ENCODE assay signal across 8 mouse cellular contexts in genomic region chr15:80091121-80091955, GRCm38 (mm10). TPM values are rescaled to one million over a fixed set of nuclear protein-coding genes. Genes with fewer than 3 reads are reported as not detected.
DNase-seq lines count a peak whose midpoint lies in the region; ATAC-seq lines count a peak whose summit lies in the region.

TSS of gene Syngr1 (plus strand) at chr15:80091334.
TSS of gene Rpl3 (minus strand) at chr15:80091868.

- H3K4me2 ChIP-seq in limb, embryonic 11.5 days (ENCODE audit: low read depth, severe bottlenecking), result peak within 1 kb of the TSS; percentile 98
- H3K4me2 ChIP-seq in midbrain, embryonic 11.5 days, result peak within 1 kb of the TSS; percentile 93

- peak within 1 kb of the TSS; percentile 75 for H3K27ac ChIP-seq in embryonic facial prominence, embryonic 10.5 days (replicated peaks)
- H3K27ac ChIP-seq in limb, embryonic 11.5 days (replicated peaks; ENCODE audit: low read depth, low read length), result no peak within 1 kb of the TSS
- no peak within 1 kb of the TSS for H3K27ac ChIP-seq in midbrain, embryonic 11.5 days (ENCODE audit: low read depth, low read length)

- peak within 1 kb of the TSS; percentile 56 for H3K9ac ChIP-seq in limb, embryonic 11.5 days (ENCODE audit: low read length)
- H3K9ac ChIP-seq in midbrain, embryonic 11.5 days (ENCODE audit: low read length), result peak within 1 kb of the TSS; percentile 74

- H3K27me3 ChIP-seq in embryonic facial prominence, embryonic 10.5 days (replicated peaks; ENCODE audit: low read depth, poor library complexity, severe bottlenecking), result peaks cover 65% of the 10 kb centered on the region
- H3K27me3 ChIP-seq in limb, embryonic 11.5 days (ENCODE audit: control insufficient read depth, insufficient read depth, low read length), result peaks cover 45% of the 10 kb centered on the region
- H3K27me3 ChIP-seq in midbrain, embryonic 11.5 days (ENCODE audit: control insufficient read depth, insufficient read depth, low read length), result peaks cover 19% of the 10 kb centered on the region

- peaks cover 25% of the 10 kb centered on the region for H3K4me1 ChIP-seq in embryonic facial prominence, embryonic 10.5 days
- peaks cover 12% of the 10 kb centered on the region for H3K4me1 ChIP-seq in limb, embryonic 11.5 days (ENCODE audit: control insufficient read depth, insufficient read depth, low read length)
- H3K4me1 ChIP-seq in midbrain, embryonic 11.5 days (ENCODE audit: control insufficient read depth, insufficient read depth, low read length), result 0 out of 2 replicates have a peak, but pooled peaks cover 2% of the 10 kb centered on the region

- peak; percentile 90 for DNase-seq in adrenal gland, postnatal 14 days
- DNase-seq in embryonic facial prominence, embryonic 10.5 days (ENCODE audit: low spot score), result peak; percentile 82
- DNase-seq in heart, adult 18-20 months, result peak; percentile 77 to 83
- DNase-seq in kidney, adult 11 months, result peak; percentile 60
- peak; percentile 76 for DNase-seq in limb, embryonic 11.5 days (ENCODE audit: low spot score)
- peak; percentile 97 for DNase-seq in midbrain, embryonic 11.5 days (ENCODE audit: low spot score, missing footprints)
- peak; percentile 93 for DNase-seq in right cerebral cortex, postnatal 4 days

- peak; percentile 41; the same call in 1 of the 2 replicates for ATAC-seq in limb, embryonic 11.5 days (ENCODE audit: insufficient number of reproducible peaks, low FRiP score, low TSS enrichment, low read depth)
- peak; percentile 74 for ATAC-seq in midbrain, embryonic 11.5 days (ENCODE audit: low FRiP score)
- ATAC-seq in monocyte, adult 5-6 weeks (replicated peaks; ENCODE audit: insufficient number of reproducible peaks, low FRiP score, low TSS enrichment, poor library complexity, severe bottlenecking), result no peak

- 1% methylated on average over 86 of the region's 86 CpGs for WGBS in embryonic facial prominence, embryonic 10.5 days
- 2% methylated on average over 66 of the region's 86 CpGs for WGBS in limb, embryonic 11.5 days
- under 1% methylated on average over 82 of the region's 86 CpGs for WGBS in midbrain, embryonic 11.5 days

- H3K9me3 ChIP-seq in embryonic facial prominence, embryonic 10.5 days, result no peaks in the 10 kb centered on the region
- no peaks in the 10 kb centered on the region for H3K9me3 ChIP-seq in limb, embryonic 11.5 days (ENCODE audit: control insufficient read depth, low read length)
- no peaks in the 10 kb centered on the region for H3K9me3 ChIP-seq in midbrain, embryonic 11.5 days (ENCODE audit: control insufficient read depth, low read length)

- peak within 1 kb of the TSS; percentile 76 for H3K4me3 ChIP-seq in embryonic facial prominence, embryonic 10.5 days
- peak within 1 kb of the TSS; percentile 53 for H3K4me3 ChIP-seq in limb, embryonic 11.5 days (ENCODE audit: low read depth, low read length)
- peak within 1 kb of the TSS; percentile 68 for H3K4me3 ChIP-seq in midbrain, embryonic 11.5 days (ENCODE audit: low read depth, low read length)

- H3K36me3 ChIP-seq in embryonic facial prominence, embryonic 10.5 days (replicated peaks), result no peaks in the 10 kb centered on the region
- H3K36me3 ChIP-seq in limb, embryonic 11.5 days (ENCODE audit: control insufficient read depth, insufficient read depth, low read length), result no peaks in the 10 kb centered on the region
- no peaks in the 10 kb centered on the region for H3K36me3 ChIP-seq in midbrain, embryonic 11.5 days (ENCODE audit: control insufficient read depth, insufficient read depth, low read length)

RNA-seq across cellular contexts. Expression of gene Syngr1, which starts in this region (rescaled TPM):
- 28.5 and 29.8 TPM in 2 replicates for total RNA-seq in adrenal gland, postnatal 14 days (2021)
- polyA plus RNA-seq in embryonic facial prominence, embryonic 10.5 days (2016; fragmentation: Nextera tagmentation; extraction: Ambion mirVana), result 5.9 and 7.0 TPM in 2 replicates
- total RNA-seq in heart, adult 18-20 months (2021), result 100 to 1,000 TPM in 1 of 2 experiments, 10 to 100 TPM in 1; 80.2 to 107 TPM
- polyA plus RNA-seq in limb, embryonic 11.5 days (2014; fragmentation: Nextera tagmentation; extraction: Ambion mirVana), result 3.0 and 4.1 TPM in 2 replicates
- 6.2 and 7.4 TPM in 2 replicates for polyA plus RNA-seq in midbrain, embryonic 11.5 days (2014; fragmentation: Nextera tagmentation; extraction: Ambion mirVana)
- not detected in 3 replicates for total RNA-seq in monocyte, adult 5-6 weeks (2017)

RNA-seq across cellular contexts. Expression of gene Rpl3, which starts in this region (rescaled TPM):
- 594 and 691 TPM in 2 replicates for total RNA-seq in adrenal gland, postnatal 14 days (2021)
- polyA plus RNA-seq in embryonic facial prominence, embryonic 10.5 days (2016; fragmentation: Nextera tagmentation; extraction: Ambion mirVana), result 1,034 and 1,049 TPM in 2 replicates
- total RNA-seq in heart, adult 18-20 months (2021), result 100 to 1,000 TPM; 163 to 184 TPM
- polyA plus RNA-seq in limb, embryonic 11.5 days (2014; fragmentation: Nextera tagmentation; extraction: Ambion mirVana), result 1,283 and 1,338 TPM in 2 replicates
- 1,032 and 1,053 TPM in 2 replicates for polyA plus RNA-seq in midbrain, embryonic 11.5 days (2014; fragmentation: Nextera tagmentation; extraction: Ambion mirVana)
- 1,359 to 1,501 TPM (median 1,441 TPM) in 3 replicates for total RNA-seq in monocyte, adult 5-6 weeks (2017)

Comparison
In these comparisons a context has a peak if more than half of its experiments do, and no peak if none do; other contexts are left out.
1. RNA of gene Syngr1 (total RNA-seq): 80.2 to 107 TPM in heart, adult 18-20 months and 28.5 to 29.8 TPM in adrenal gland, postnatal 14 days; not detected in monocyte, adult 5-6 weeks; every median in the first group is over 10 times any median in the second.
2. Peak in every context shown above with its lines, with median percentiles within 50 percentile points of each other: DNase-seq and H3K4me3 ChIP-seq.